Mouse (Mus musculus) bone marrow macrophage, adult 2 months (primary cell): ENCODE data around the gene Fam160a1.

Source experiments
- CTCF ChIP-seq: IDR thresholded peaks from 2 replicates; pipeline ENCODE4 v1.5.1; 2012; ENCODE audit warnings: low read depth, mild to moderate bottlenecking, low read length, moderate library complexity
- POLR2A ChIP-seq: IDR thresholded peaks from 2 replicates; pipeline ENCODE4 v1.6.1; 2012; ENCODE audit warnings: mild to moderate bottlenecking, low read depth, low read length, borderline replicate concordance

DNA sequence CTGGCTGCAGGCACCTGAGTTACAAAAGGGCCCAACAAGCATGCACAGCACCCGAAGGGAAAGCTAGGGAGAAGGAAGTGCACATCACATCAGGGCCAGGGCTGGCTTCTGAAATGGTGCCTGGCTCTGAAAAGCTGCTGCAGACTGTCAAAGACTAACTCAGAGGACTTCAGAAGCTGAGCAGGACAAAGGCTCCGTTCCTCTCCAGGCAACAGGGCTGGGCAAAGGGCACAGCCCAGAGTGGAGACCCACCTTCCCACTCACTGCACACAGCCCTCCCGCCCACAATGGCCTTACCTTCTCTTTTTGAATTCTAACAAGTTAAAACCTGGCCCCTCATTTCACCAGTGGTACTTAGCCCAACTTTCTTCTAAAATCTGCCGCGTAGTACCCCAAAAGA lies 153.3 kb downstream of the Fam160a1 start:
- no peak for TF ChIP-seq POLR2A
- no peak for TF ChIP-seq CTCF
